Mouse (Mus musculus) forebrain, embryonic 11.5 days (tissue): ENCODE measurements around the gene Zxdc. TPM values are rescaled to one million over a fixed set of nuclear protein-coding genes. Genes with fewer than 3 reads are reported as not detected.

Source experiments
- ATAC-seq: fragments of 200-750 bp; cut with Nextera tagmentation; replicated peaks from 2 replicates; pipeline ENCODE4 v1.8.0; 2017; ENCODE audit warnings: moderate TSS enrichment; ENCODE audit not compliant: low FRiP score
- DNase-seq: peaks from one replicate; pipeline ENCODE4 v3.0.0-alpha.2; 2017; ENCODE audit warnings: low spot score
- H3K27ac ChIP-seq: fragments of 300-500 bp; sonication (generic); 2 replicates; pipeline ENCODE4 v1.5.1; 2014; ENCODE audit warnings: low read depth, low read length
- H3K27me3 ChIP-seq: fragments of 300-500 bp; sonication (generic); 2 replicates; pipeline ENCODE4 v1.6.1; 2014; ENCODE audit warnings: mild to moderate bottlenecking, low read length, mixed read lengths; ENCODE audit not compliant: control insufficient read depth, insufficient read depth
- H3K36me3 ChIP-seq: fragments of 300-500 bp; sonication (generic); 2 replicates; pipeline ENCODE4 v1.6.1; 2014; ENCODE audit warnings: mild to moderate bottlenecking, low read length, moderate library complexity, mixed read lengths; ENCODE audit not compliant: control insufficient read depth, insufficient read depth
- H3K4me1 ChIP-seq: fragments of 300-500 bp; sonication (generic); replicated peaks from 2 replicates; pipeline ENCODE4 v1.6.1; 2014; ENCODE audit warnings: low read length, mixed read lengths; ENCODE audit not compliant: control insufficient read depth, insufficient read depth
- H3K4me2 ChIP-seq: fragments of 300-500 bp; sonication (generic); 2 replicates; pipeline ENCODE4 v1.6.1; 2014; ENCODE audit warnings: low read depth, mild to moderate bottlenecking, low read length, moderate library complexity, mixed read lengths; ENCODE audit not compliant: severe bottlenecking
- H3K4me3 ChIP-seq: fragments of 300-500 bp; sonication (generic); 2 replicates; pipeline ENCODE4 v1.5.1; 2014; ENCODE audit warnings: low read depth, low read length
- H3K9ac ChIP-seq: fragments of 300-500 bp; sonication (generic); 2 replicates; pipeline ENCODE4 v1.6.1; 2014; ENCODE audit warnings: low read length
- H3K9me3 ChIP-seq: fragments of 300-500 bp; sonication (generic); 2 replicates; pipeline ENCODE4 v1.6.1; 2016; ENCODE audit warnings: low read length, mixed read lengths; ENCODE audit not compliant: control insufficient read depth
- WGBS: fragments of 180-500 bp; shearing (Covaris S2); extraction: QIAGEN DNeasy Blood & Tissue Kit; methylation state at CpG from one replicate; pipeline ENCODE4 v1.1.7; 2014; 5-methylcytosine and 5-hydroxymethylcytosine counted together
- polyA plus RNA-seq: library from polyadenylated mRNA; unstranded; fragments of >200 nt; fragmentation: Nextera tagmentation; extraction: Ambion mirVana; gene quantifications from 2 replicates; pipeline ENCODE4 v1.2.1, GENCODE M21; 2014

Zxdc gene
- polyA plus RNA-seq, 1 experiment from 2014 or later, result 10.0 TPM

- Histone ChIP-seq H3K36me3 (no peaks in the 10 kb centered on the region), H3K9ac (no peak overlapping the region), H3K4me1 (no peaks in the 10 kb centered on the region), H3K4me2 (no peak overlapping the region), H3K4me3 (no peak overlapping the region), H3K27me3 (no peaks in the 10 kb centered on the region), H3K9me3 (no peaks in the 10 kb centered on the region), H3K27ac (no peak overlapping the region)
- ATAC-seq, result no peak
- WGBS, result 62% methylated on average over 3 of the region's 3 CpGs
- no peak for DNase-seq
Observed at GRCm38 (mm10) chr6:90393948-90394347, 24.7 kb downstream of the Zxdc start.

DNA sequence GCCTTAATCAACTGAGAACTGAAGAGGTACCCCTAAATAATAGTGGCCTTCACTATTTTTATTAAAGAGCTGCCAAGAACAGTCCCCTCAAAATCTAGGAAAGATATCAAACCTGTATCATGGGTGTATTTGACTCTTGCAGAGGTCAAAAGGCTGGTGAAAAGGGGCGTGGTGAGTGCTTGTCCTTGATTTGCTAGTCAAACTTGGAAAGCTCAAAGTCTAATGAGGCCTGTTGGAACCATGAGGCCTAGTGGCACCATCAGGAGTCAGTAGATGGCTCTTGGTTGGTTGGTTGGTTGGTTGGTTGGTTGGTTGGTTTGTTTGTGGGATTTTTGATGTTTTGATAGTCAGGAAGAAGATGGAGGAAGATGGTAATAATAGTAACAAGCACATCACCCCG is 26.5 kb downstream of the Zxdc start:
- H3K36me3 ChIP-seq, result no peaks in the 10 kb centered on the region; the same call in 1 of the 2 replicates
- no peaks in the 10 kb centered on the region for H3K27me3 ChIP-seq
- H3K27ac ChIP-seq, result no peak overlapping the region
- ATAC-seq (no peak), DNase-seq (no peak)
- H3K4me2 ChIP-seq, result no peak overlapping the region
- H3K4me3 ChIP-seq, result no peak overlapping the region
- no peaks in the 10 kb centered on the region for H3K4me1 ChIP-seq
- no peak overlapping the region for H3K9ac ChIP-seq
- 88% methylated on average over 2 of the region's 2 CpGs for WGBS
- H3K9me3 ChIP-seq, result no peaks in the 10 kb centered on the region

- no peaks in the 10 kb centered on the region for H3K27me3 ChIP-seq
- DNase-seq, result no peak
- H3K36me3 ChIP-seq, result no peaks in the 10 kb centered on the region; the same call in 1 of the 2 replicates
- no peaks in the 10 kb centered on the region for H3K4me1 ChIP-seq
- WGBS, result 90% methylated on average over 3 of the region's 3 CpGs
- no peaks in the 10 kb centered on the region for H3K9me3 ChIP-seq
- H3K4me3 ChIP-seq, result no peak overlapping the region
- no peak for ATAC-seq
- no peak overlapping the region for H3K4me2 ChIP-seq
- H3K27ac ChIP-seq, result no peak overlapping the region
- no peak overlapping the region for H3K9ac ChIP-seq
Observed at GRCm38 (mm10) chr6:90397291-90397690, 28.0 kb downstream of the Zxdc start.

DNA sequence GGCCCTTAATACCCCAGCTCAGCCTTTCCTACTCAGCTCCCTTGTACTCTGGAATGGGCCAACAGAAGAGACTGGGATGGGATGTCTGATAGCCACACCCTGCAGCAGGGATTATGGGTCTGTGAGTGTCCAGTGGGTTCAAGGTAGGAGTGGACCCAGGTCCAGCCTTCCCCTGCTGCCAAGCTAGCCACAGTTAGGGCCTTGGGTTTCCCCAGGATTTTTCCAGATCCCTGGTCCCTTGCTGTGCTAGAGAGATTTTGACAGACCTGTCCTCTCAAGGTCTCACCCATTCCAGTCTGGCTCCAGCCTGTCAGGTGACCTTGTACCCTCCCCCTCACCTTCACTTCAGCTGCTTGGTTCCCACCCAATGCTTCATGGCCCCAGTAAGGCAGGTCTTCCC is 39.3 kb downstream of the Zxdc start:
- Histone ChIP-seq H3K27ac (no peak overlapping the region), H3K27me3 (no peaks in the 10 kb centered on the region), H3K4me1 (no peaks in the 10 kb centered on the region), H3K36me3 (no peaks in the 10 kb centered on the region), H3K4me2 (no peak overlapping the region), H3K9ac (no peak overlapping the region), H3K4me3 (no peak overlapping the region), H3K9me3 (no peaks in the 10 kb centered on the region)
- ATAC-seq (no peak), DNase-seq (no peak)

- ATAC-seq (no peak), DNase-seq (no peak)
- no peak overlapping the region for H3K4me3 ChIP-seq
- H3K36me3 ChIP-seq, result no peaks in the 10 kb centered on the region
- no peaks in the 10 kb centered on the region for H3K4me1 ChIP-seq
- no peak overlapping the region for H3K27ac ChIP-seq
- H3K4me2 ChIP-seq, result no peak overlapping the region
- H3K9me3 ChIP-seq, result no peaks in the 10 kb centered on the region
- no peak overlapping the region for H3K9ac ChIP-seq
- no peaks in the 10 kb centered on the region for H3K27me3 ChIP-seq
- WGBS, result 86% methylated on average over 1 of the region's 1 CpGs
Observed at GRCm38 (mm10) chr6:90410972-90411371, 41.7 kb downstream of the Zxdc start.

- no peaks in the 10 kb centered on the region for H3K36me3 ChIP-seq
- WGBS, result 84% methylated on average over 7 of the region's 7 CpGs
- no peak for ATAC-seq
- no peaks in the 10 kb centered on the region for H3K4me1 ChIP-seq
- no peaks in the 10 kb centered on the region for H3K9me3 ChIP-seq
- no peak overlapping the region for H3K4me2 ChIP-seq
- no peaks in the 10 kb centered on the region for H3K27me3 ChIP-seq
- no peak for DNase-seq
- H3K27ac ChIP-seq, result no peak overlapping the region
- H3K9ac ChIP-seq, result no peak overlapping the region
- no peak overlapping the region for H3K4me3 ChIP-seq
Observed at GRCm38 (mm10) chr6:90411926-90412325, 42.6 kb downstream of the Zxdc start.

DNA sequence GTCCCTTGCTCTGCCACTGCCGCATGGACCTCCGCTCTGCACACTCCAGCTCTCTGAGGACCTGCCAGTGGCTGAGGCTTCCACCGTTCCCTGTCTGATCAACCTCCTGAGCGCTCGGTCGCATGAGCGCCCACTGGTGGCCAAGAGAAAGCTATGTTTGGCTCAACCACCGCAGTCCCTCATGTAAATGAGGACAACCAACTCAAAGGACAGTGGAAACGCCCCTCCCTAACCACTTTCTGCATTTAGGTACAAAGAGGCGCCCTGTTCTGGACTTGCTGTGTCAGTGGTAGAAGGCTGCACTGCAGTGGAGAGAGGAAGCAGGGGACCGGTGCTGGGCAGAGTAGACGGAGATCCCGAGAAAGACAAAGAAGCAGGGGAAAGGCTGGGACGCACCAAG is 53.3 kb downstream of the Zxdc start:
- H3K27ac ChIP-seq, result no peak overlapping the region
- H3K4me2 ChIP-seq, result peak overlapping the region; percentile 44
- H3K27me3 ChIP-seq, result peaks cover 4% of the 10 kb centered on the region; the same call in 1 of the 2 replicates
- H3K4me1 ChIP-seq, result peaks cover 2% of the 10 kb centered on the region; the same call in 1 of the 2 replicates
- peak overlapping the region; percentile 43 for H3K9ac ChIP-seq
- H3K9me3 ChIP-seq, result no peaks in the 10 kb centered on the region
- peak; percentile 89 for ATAC-seq
- WGBS, result 4% methylated on average over 14 of the region's 14 CpGs
- DNase-seq, result peak; percentile 90
- H3K36me3 ChIP-seq, result no peaks in the 10 kb centered on the region
- no peak overlapping the region for H3K4me3 ChIP-seq

DNA sequence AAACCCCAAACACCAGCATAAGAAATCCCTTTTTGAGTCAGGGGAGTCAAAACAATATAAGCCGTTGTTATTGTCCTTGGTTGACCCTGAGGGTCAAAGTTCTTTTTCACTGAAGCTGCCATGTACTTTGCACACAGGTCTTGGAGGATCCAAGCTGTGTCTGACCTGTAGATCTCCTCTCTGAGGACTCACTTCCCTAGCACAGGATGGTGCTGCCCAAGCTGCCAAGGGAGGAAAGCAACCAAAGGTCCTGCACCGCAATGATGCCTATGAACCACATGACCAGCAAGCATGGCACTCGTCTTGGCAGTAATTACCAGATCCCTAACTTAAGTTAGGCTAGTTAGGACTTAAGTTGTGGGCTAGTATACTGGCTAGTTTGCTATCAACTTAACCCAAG is 56.1 kb downstream of the Zxdc start:
- no peak overlapping the region for H3K4me3 ChIP-seq
- no peak for DNase-seq
- WGBS, result 81% methylated on average over 3 of the region's 3 CpGs

GRCm38 (mm10) chr6:90426003-90426402 is 56.7 kb downstream of the Zxdc start:
- DNase-seq (no peak), ATAC-seq (no peak)
- Histone ChIP-seq H3K4me3 (no peak overlapping the region), H3K27me3 (peaks cover 4% of the 10 kb centered on the region; the same call in 1 of the 2 replicates), H3K4me1 (peaks cover 5% of the 10 kb centered on the region; the same call in 1 of the 2 replicates), H3K9me3 (no peaks in the 10 kb centered on the region), H3K27ac (no peak overlapping the region), H3K36me3 (no peaks in the 10 kb centered on the region), H3K9ac (no peak overlapping the region), H3K4me2 (no peak overlapping the region)
- WGBS, result 85% methylated on average over 4 of the region's 4 CpGs

More for the DNA sequence above, 56.1 kb downstream of the Zxdc start:
- Histone ChIP-seq H3K4me2 (no peak overlapping the region), H3K27me3 (peaks cover 4% of the 10 kb centered on the region; the same call in 1 of the 2 replicates), H3K4me1 (peaks cover 5% of the 10 kb centered on the region; the same call in 1 of the 2 replicates), H3K27ac (no peak overlapping the region), H3K9ac (no peak overlapping the region), H3K36me3 (no peaks in the 10 kb centered on the region), H3K9me3 (no peaks in the 10 kb centered on the region)
- no peak for ATAC-seq
